Comparison of ENCODE assay signal across 11 mouse cellular contexts in the genomic region with DNA sequence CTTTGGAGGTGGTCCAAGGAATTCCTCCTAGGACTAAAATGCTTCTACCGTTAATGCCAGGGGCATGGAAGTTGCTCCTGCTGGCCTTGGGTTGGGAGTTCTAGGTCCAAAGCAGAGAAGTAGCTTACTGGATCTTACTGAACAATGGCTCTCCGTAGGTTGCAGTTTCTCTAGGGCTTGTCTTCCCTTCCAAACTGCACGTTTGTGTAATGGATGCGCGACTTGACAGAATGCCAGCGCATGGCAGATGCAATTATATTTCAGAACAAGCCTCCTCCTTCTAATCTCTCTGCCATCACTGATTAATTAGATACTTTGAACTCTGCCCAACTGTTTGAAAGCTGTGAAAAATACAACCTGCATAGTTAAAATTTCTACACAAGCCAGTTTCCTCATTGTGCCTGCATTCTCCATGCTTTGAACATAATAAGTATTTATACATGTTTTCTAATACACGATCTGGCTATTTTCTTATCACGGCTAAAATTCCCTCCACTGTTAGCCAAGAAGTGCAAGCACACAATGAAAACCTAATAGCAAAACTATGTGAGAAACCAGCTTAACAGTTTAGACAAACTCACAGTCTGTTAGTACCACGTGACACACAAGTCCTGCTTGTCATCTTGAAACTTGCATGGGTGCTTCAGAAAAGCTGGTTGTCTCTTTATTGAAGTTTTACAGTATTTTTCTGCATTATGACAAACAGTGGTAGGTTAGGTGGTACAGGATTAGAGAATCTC. TPM values are rescaled to one million over a fixed set of nuclear protein-coding genes. Genes with fewer than 3 reads are reported as not detected.
DNase-seq lines count a peak whose midpoint lies in the region; ATAC-seq and TF ChIP-seq lines count a peak whose summit lies in the region.
"Had no signal": no experiment of that assay in that cellular context is flagged by ENCODE, and none has a peak within 500 bp of the region (broad histone marks: within the 10 kb centered on the region; RNA-seq: fewer than 3 reads in every experiment).

No protein-coding gene starts in this region.

- TF ChIP-seq EP300 in lung, postnatal 0 days (IDR thresholded peaks at IDR 0.05), result no peak

- 70% methylated on average over 9 of the region's 9 CpGs for WGBS in embryonic facial prominence, embryonic 13.5 days
- WGBS in embryonic facial prominence, embryonic 10.5 days, result 89% methylated on average over 9 of the region's 9 CpGs
- WGBS in lung, postnatal 0 days, result 44% methylated on average over 9 of the region's 9 CpGs

- no peak overlapping the region for H3K9ac ChIP-seq in embryonic facial prominence, embryonic 13.5 days
- no peak overlapping the region for H3K9ac ChIP-seq in lung, postnatal 0 days (replicated peaks; ENCODE audit: low read depth)
- H3K9ac ChIP-seq: liver, embryonic 14.5 days had no signal

- no peaks in the 10 kb centered on the region for H3K27me3 ChIP-seq in embryonic facial prominence, embryonic 13.5 days
- no peaks in the 10 kb centered on the region for H3K27me3 ChIP-seq in embryonic facial prominence, embryonic 10.5 days (replicated peaks; ENCODE audit: low read depth, poor library complexity, severe bottlenecking)
- H3K27me3 ChIP-seq in lung, postnatal 0 days (replicated peaks; ENCODE audit: insufficient read depth, low read length), result no peaks in the 10 kb centered on the region

- no peak for ATAC-seq in embryonic facial prominence, embryonic 13.5 days (ENCODE audit: insufficient number of reproducible peaks, insufficient read depth, low FRiP score, low TSS enrichment, low read depth)
- no peak for ATAC-seq in lung, postnatal 0 days

- H3K4me1 ChIP-seq in embryonic facial prominence, embryonic 13.5 days, result peaks cover 20% of the 10 kb centered on the region
- H3K4me1 ChIP-seq in embryonic facial prominence, embryonic 10.5 days, result peaks cover 17% of the 10 kb centered on the region
- no peaks in the 10 kb centered on the region for H3K4me1 ChIP-seq in lung, postnatal 0 days (ENCODE audit: insufficient read depth, low read depth, low read length)

- DNase-seq in embryonic facial prominence, embryonic 10.5 days (ENCODE audit: low spot score), result no peak
- DNase-seq in lung, postnatal 0 days (ENCODE audit: low spot score), result peak; percentile 41
- no peak for DNase-seq in lung, postnatal 14 days
- peak; percentile 31 to 62 for DNase-seq in kidney, adult 8-10 months
- peak; percentile 56 to 62 for DNase-seq in layer of hippocampus, postnatal 10 days (ENCODE audit: low spot score in 2 of 2)
- DNase-seq in spleen, adult 18-20 months, result no peak
- no peak for DNase-seq in adrenal gland, postnatal 4 days (ENCODE audit: low spot score in 2 of 2)
- DNase-seq: adrenal gland, postnatal 14 days had no signal

- peak overlapping the region; percentile 52 for H3K27ac ChIP-seq in embryonic facial prominence, embryonic 13.5 days
- H3K27ac ChIP-seq in embryonic facial prominence, embryonic 10.5 days (replicated peaks), result no peak overlapping the region
- no peak overlapping the region for H3K27ac ChIP-seq in lung, postnatal 0 days (ENCODE audit: low read length)
- H3K27ac ChIP-seq: heart, embryonic 10.5 days; liver, embryonic 14.5 days had no signal

- no peak overlapping the region for H3K4me3 ChIP-seq in embryonic facial prominence, embryonic 13.5 days
- H3K4me3 ChIP-seq in embryonic facial prominence, embryonic 10.5 days, result no peak overlapping the region
- no peak overlapping the region for H3K4me3 ChIP-seq in lung, postnatal 0 days (ENCODE audit: low read depth, low read length)
- H3K4me3 ChIP-seq: heart, embryonic 10.5 days had no signal

- no peaks in the 10 kb centered on the region for H3K9me3 ChIP-seq in embryonic facial prominence, embryonic 13.5 days
- H3K9me3 ChIP-seq in embryonic facial prominence, embryonic 10.5 days, result no peaks in the 10 kb centered on the region
- no peaks in the 10 kb centered on the region for H3K9me3 ChIP-seq in lung, postnatal 0 days (ENCODE audit: low read length)
- H3K9me3 ChIP-seq: heart, embryonic 10.5 days had no signal

- H3K36me3 ChIP-seq in embryonic facial prominence, embryonic 13.5 days, result peaks cover 4% of the 10 kb centered on the region; the same call in 1 of the 2 replicates
- peaks cover 13% of the 10 kb centered on the region; the same call in 1 of the 2 replicates for H3K36me3 ChIP-seq in embryonic facial prominence, embryonic 10.5 days (replicated peaks)
- no peaks in the 10 kb centered on the region; the same call in 1 of the 2 replicates for H3K36me3 ChIP-seq in lung, postnatal 0 days (ENCODE audit: insufficient read depth, low read length)

- no peak overlapping the region for H3K4me2 ChIP-seq in embryonic facial prominence, embryonic 13.5 days
- no peak overlapping the region for H3K4me2 ChIP-seq in lung, postnatal 0 days (replicated peaks; ENCODE audit: low read depth, low read length)

- no peak for TF ChIP-seq CTCF in lung, postnatal 0 days (IDR thresholded peaks at IDR 0.05)

RNA-seq across cellular contexts. Expression of a gene that starts 53.4 kb away (rescaled TPM):
- polyA plus RNA-seq in embryonic facial prominence, embryonic 13.5 days (2015; fragmentation: Nextera tagmentation; extraction: Ambion mirVana), result 0.66 and 0.76 TPM in 2 replicates
- polyA plus RNA-seq in embryonic facial prominence, embryonic 10.5 days (2016; fragmentation: Nextera tagmentation; extraction: Ambion mirVana), result 0.05 and 0.17 TPM in 2 replicates
- 0.13 and 0.32 TPM in 2 replicates for polyA plus RNA-seq in lung, postnatal 0 days (2015; fragmentation: Nextera tagmentation; extraction: Ambion mirVana)
- 1 to 10 TPM; 5.3 to 5.5 TPM for total RNA-seq in layer of hippocampus, postnatal 10 days (2021)
- total RNA-seq in adrenal gland, postnatal 4 days (2021), result 1 to 10 TPM; 1.1 to 1.3 TPM

Comparison
In these comparisons a context has a peak if more than half of its experiments do, and no peak if none do; other contexts are left out.
1. DNase-seq: peak in lung, postnatal 0 days (single experiment), kidney, adult 8-10 months (2 of 2) and layer of hippocampus, postnatal 10 days (2 of 2); none in embryonic facial prominence, embryonic 10.5 days (single experiment), lung, postnatal 14 days (single experiment), spleen, adult 18-20 months (0 of 2) and adrenal gland, postnatal 4 days (0 of 2).